Mouse (Mus musculus): ENCODE measurements around the gene Gm14548.
"Not testable (repeated sequence)": the region's sequence is repeated elsewhere in the genome, so short reads cannot be mapped to it uniquely, and the experiment has no call there.

Gene Gm14548

DNA sequence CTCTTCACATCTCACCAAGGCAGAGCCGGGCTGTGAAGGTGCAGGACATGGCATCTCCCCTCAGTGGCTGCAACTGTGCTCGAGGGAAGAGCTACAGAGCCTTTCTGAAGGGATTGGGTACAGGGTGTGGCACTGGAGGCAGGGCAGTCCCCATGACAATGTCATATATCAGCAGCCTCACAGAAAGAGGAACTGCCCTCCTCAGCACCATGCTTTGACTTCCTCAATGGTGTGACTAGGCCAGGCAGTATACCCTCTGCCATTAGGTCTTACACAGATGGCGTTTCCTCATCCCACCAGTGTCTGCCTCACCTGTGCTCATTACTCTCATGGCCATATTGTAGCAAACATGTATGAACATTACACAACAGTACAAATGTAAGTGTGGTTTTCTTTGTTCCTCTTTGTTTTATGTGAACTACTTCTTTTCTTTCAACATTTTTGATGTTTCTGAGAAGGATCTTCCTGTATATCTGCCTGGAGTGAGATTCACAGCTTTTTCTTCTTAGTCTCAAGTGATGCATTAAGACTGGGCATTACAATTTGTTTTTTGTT lies at the start of gene Gm14548:
TSS of gene Gm14548 (minus strand) at position 85 of the 555 bp plus-strand sequence.
- not testable (repeated sequence) for DNase-seq (ENCODE audit: low spot score)

DNA sequence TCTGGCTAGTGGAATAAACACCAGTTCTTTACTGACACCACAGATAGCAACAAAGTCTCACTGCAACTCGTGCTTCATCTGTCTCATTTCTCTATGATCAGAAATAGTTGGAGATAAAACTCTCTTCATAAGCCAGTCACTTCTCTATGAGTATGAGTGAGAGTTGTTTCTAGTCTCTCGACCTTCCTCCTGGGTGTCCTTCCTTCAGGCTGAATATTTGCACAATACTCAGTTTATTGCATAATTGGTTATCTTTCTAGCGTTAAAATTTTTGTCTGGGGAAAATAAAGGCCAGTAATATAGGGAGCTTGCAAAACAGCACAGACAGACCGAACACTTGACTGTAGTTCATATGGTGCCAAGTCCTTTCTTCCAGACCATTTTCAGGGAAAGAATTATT lies 48.2 kb upstream of the Gm14548 start:
- no peak for DNase-seq (ENCODE audit: low spot score)

- no peak for DNase-seq (ENCODE audit: low spot score)
Observed at GRCm38 (mm10) chr7:3940915-3941314, 43.0 kb upstream of the Gm14548 start.

- no peak for DNase-seq (ENCODE audit: low spot score)
Observed at GRCm38 (mm10) chr7:3939866-3940525, 42.1 kb upstream of the Gm14548 start.

- not testable (repeated sequence) for DNase-seq (ENCODE audit: low spot score)
Observed at GRCm38 (mm10) chr7:3935473-3935872, 37.6 kb upstream of the Gm14548 start.

GRCm38 (mm10) chr7:3915387-3915786 lies 17.5 kb upstream of the Gm14548 start, which contains the start of gene Lilra6:
Gene Lilra6 (minus strand): TSS chr7:3915503.
- DNase-seq (ENCODE audit: low spot score) = not testable (repeated sequence)

- no peak for DNase-seq (ENCODE audit: low spot score)
Observed at GRCm38 (mm10) chr7:3903704-3904103, 5.8 kb upstream of the Gm14548 start.

DNA sequence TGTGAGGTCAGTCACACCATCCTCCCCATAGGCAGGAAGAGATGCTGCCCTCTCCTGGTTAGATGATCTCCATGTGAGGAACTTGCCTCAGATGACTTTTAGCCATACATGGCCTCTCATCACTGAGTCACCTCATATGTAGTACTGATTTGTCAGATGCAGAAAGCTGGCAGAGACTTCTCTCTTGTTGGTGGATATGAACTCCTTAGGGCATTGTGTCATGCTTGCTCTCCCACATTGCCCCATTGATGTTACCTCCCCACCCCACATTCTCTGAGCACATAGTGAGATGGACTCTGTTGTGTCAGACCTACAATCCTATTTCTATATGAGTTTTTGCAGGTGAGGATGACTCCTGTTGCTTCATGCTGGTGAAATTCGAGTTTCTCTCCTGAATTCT lies 22.9 kb downstream of the Gm14548 start:
- DNase-seq (ENCODE audit: low spot score) = not testable (repeated sequence)

- not testable (repeated sequence) for DNase-seq (ENCODE audit: low spot score)
Observed at GRCm38 (mm10) chr7:3844951-3845350, 53.0 kb downstream of the Gm14548 start, which contains the start of gene Pira2. Gene Pira2 (minus strand): TSS chr7:3845051.

GRCm38 (mm10) chr7:3837854-3838253 lies 60.1 kb downstream of the Gm14548 start:
- DNase-seq (ENCODE audit: low spot score) = not testable (repeated sequence)
